Mouse (Mus musculus): ENCODE results near the gene Kras.

Gene Kras

DNA sequence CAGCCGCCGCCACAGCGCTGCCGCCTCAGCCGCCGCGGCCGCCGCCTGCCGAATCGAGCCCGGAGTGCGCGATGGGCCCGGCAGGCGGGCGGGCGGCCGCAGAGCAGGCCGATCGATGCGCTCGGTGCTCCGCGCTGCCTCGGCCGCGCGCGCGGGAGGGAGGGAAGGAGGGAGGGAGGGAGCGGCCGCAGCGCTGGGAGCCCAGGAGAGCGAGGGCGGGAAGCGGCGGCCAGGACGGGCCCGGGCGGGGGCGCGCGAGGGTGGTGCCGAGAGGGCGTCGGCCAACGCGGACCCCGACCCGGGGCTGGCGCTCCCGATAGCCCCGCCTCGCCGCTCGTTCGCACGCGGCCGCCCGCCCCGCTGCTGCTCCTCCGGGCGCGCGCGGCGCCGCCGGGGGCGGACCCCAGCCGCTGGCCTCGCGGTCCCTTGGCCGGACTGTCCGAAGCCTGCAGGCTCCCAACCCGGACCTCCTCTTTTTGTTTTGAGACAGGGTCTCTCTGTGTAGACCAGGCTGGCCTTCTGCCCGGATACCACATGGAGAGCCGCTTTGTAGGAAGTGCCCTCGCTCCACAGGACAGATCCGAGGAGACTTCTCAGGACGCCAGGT is at the start of gene Kras:
Kras (minus strand) TSS at position 55 of the 607 bp plus-strand sequence.
- DNase-seq, result peak; percentile 88

DNA sequence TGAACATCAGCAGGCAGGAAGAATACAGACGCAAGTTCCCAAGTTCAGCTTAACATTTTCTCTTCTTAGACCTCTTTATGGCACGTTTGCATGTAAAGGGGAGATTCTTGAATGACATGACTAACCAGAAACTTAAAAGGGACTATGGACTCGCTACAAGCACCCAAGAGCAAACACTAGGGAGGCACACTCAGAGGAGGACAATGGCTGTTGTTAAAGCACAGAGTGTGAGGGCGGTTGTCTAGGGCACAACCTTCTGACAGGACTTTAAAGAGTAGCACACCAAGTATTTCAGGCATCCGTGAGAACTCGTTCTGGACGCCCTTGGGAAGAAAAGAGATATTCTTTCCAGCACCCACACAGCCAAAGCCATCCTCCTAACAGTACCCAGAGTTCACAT is 47.6 kb upstream of the Kras start:
- no peak for DNase-seq

DNA sequence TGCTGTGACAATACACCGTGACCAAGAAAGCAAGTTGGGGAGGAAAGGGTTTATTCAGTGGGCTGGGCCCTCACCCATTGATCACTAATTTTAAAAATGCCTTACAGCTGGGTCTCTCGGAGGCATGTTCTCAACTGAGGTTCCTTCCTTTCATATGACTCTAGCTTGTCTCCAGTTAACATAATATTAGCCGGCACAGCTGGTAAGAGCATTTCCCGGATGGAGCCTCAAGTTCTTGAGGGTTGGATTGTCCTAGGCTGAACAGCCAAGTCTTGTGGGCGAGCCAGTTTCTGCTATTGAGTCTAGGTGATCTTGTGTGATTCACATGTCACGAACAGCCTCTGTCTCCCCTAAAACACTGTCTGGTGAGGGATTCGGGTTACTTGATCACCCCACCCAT is 46.9 kb upstream of the Kras start:
- DNase-seq, result no peak

DNA sequence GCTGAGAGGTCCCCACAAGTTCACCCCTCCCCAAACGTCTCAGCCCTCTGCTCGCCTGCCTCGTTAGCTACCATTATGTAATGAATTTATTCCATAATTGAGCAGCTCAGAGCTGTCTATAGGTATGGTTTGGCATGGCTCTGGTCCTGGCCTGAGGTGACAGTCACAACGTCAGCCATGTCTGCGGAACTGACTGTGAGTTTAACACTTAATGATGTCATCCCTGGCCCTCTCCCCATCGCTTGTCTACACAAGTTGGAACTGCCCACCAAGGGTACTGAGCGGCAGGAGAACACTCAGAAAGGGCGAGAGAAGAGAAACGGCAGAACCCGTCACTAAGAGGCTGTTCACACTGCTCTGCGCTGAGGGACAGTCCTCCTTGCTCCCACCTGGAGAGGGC is 45.1 kb upstream of the Kras start:
- no peak for DNase-seq

DNA sequence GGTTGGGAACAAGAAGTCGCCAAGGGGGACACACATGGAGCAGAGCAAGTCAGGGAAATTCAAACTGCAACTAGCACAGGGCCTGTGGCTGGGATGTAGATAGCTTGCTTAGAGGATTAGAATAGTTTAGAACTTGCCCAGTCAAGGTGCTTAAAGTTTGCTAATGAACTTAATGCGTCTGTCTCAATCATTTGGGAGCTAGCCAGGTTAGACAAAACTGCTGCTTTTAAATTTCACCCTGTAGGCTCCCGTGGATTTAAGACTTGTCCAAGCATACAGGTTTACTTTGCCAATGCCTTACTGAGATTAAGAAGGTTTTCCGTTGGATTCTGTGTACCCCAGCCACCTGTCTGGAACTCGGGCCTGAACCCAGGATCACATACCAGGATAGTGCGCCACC is 43.1 kb upstream of the Kras start:
- no peak for DNase-seq

DNA sequence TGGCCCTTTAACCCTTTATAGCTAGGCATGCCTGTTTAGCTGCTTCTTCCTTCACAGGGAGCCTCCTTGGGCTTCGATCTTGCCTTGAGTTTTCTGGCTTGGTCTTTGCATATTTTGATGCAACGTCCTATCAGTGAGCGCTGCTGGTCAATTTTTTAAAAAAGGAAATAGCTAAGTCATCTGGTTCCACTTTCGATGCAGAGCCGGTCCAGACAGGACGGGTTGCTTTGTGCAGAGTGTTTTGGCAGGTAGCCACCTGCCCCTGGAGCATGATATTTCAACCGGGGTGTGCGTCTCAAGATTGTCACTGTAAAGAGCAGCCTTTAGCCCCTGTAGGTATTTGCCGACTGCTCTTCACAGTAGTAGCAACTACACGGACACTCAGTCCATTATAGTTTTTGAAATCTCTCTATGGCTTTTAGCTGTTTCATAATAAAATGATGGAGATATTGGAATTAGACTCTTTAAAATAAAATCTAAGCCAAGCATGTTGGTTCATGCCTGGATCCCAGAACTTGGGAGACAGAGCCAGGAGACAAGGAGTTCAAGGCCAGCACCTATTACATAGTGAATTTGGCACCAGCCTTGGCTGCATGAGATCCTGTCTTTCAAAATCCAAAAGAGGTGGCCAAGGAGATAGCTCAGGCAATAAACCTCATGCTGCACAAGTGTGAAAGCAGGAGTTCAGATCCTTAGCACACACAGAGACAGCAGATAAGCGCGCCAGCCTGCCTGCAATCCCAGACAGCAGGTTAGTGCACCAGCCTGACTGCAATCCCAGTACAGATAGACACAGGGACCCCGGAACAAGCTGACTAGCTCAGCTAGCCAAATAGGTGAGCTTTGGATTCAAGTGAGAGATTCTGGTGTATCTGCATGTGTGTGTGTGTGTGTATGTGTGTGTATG is 41.6 kb upstream of the Kras start:
- DNase-seq, result no peak

DNA sequence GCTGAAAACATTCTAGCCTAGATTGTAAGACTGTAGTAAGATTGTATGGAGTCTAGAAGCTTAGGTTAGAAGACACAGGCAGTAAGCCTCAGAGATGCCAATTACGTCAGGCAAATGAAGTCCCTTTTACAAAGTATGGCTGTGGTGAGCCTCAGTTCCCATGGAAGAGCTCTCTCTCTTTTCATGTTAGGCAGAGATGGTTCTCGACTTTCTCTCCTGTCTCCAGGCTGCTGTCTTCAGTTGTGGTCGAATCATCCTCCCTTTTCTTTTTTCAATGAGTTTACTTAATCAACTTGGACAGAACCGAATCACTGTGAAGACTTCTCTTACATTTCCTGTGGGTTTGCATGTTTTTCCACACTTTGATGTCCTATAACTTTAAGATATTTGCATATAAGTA is 35.6 kb upstream of the Kras start:
- no peak for DNase-seq

DNA sequence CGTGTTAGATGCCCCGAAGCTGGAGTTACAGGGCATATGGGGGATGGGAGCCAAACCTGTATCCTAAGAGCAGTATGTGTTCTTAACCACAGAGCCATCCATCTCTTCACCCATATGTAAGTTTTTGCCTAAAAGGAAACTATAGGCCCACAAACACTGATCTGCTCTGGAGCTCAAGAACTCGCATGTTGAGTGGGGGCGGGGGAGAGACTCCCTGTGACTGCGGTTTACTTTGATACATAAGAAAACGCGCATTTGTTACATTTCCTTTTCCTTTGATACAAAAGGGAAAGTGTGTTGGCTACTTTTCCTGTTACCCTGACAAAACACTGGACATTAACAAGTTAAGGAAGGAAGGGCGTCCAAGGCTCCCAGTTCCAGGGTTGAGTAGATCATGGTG is 34.2 kb upstream of the Kras start:
- no peak for DNase-seq

DNA sequence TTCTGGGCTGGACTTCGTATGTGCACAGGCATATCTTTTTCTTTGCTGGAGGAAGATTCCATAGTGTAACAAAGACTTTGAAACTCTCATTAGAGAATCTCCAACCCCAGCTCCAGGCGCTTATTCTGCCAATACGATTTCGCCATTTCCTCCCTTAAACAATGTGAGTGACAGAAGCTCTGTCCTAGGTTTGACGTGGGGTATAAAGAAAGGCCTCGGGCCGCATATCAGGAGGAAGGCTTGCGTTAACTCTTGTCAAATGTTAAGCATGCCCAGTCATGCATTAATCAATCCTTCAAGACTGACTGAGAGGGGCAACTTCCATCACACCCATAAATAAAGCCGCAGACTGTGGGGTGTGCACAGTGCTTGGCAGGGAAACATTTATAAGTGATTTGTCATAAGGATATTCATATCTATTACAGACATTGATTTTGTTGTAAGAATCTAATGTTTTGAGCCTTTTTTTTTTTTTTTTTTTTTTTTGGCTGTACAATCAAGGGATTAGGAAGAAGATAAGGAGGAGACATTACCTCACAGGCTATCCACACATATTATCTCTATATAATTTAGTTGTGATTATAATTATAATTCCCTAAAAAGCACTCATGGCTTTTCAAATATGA is 27.2 kb upstream of the Kras start:
- no peak for DNase-seq

DNA sequence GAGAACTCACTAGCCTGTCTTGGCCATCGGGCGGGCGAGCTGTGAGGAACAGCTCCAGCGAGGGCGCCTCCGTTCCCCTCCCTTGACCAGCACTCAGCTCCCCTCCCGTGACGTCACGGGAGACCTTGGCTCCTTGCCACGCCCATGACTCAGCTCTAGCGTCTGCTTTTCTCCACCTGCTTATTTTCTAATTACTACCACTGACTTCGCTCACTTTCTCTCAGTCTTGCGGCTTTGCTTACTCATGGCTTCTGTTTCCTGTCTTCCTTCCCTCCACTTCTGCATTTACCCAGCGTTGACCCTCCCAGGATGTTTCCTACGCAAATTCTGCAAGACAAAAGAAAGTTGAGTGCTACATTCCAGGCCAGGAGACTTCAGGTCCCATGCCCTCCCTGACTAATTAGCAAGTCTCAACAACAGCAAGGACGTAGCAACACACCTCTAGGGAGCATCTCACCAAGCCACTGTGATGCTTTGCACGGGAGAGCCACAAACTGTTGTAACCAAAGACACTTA is 26.3 kb upstream of the Kras start:
- peak; percentile 30 for DNase-seq

DNA sequence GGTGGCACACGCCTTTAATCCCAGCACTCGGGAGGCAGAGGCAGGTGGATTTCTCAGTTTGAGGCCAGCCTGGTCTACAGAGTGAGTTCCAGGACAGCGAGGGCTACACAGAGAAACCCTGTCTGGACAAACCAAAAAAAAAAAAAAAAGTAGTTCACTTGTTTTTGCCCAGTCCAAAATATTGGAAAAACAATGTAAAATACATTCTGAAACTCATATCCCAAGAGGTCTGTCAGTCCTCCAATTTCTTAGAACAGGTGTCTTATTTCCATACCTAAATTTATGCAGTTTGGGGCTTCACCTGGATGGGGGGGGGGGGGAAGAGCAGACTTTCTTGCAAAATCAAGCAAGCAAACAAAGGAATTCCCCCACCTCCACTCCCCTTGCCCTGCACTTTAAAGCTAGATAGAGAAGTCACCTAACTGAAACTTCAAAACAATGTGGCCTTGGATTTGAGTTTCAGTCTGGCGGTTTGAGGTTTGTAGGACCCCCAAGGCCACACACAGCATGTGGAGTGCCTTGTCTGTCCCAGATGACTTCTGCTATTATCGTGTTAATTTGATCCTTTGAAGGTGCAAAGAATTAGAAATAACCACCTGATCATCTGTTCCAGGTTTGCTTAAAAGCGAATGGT is 25.7 kb upstream of the Kras start:
- DNase-seq, result no peak

DNA sequence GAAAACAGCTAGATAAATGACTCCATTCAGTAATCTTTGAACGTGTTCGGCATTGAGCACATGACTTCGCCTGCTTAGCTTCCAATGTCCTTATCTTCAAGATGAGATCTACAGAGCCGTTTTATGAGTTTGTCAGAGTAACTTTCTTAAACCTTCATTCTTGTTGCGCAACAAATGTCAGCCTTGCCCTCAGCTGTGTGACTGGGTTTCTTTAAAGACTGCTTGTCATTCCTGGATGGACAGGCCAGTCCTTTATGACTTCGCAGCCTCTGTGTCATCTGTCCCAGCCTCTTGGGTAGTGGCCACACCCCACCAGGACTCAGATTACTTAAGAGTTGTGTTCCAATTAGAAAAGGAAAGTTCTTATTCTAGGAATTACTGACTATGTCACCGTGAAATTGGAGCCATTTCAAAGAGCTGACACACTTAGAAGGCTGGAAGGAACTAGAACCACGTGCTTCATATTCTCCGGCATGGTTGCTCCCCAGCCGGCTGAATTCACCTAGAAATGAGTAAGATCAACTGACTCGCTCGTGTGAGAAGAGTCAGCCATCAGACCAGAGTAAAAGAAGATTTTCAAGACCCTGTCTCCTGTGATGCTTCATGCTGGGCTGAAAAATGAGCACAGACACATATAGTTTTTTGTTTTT is 24.1 kb upstream of the Kras start:
- no peak for DNase-seq

DNA sequence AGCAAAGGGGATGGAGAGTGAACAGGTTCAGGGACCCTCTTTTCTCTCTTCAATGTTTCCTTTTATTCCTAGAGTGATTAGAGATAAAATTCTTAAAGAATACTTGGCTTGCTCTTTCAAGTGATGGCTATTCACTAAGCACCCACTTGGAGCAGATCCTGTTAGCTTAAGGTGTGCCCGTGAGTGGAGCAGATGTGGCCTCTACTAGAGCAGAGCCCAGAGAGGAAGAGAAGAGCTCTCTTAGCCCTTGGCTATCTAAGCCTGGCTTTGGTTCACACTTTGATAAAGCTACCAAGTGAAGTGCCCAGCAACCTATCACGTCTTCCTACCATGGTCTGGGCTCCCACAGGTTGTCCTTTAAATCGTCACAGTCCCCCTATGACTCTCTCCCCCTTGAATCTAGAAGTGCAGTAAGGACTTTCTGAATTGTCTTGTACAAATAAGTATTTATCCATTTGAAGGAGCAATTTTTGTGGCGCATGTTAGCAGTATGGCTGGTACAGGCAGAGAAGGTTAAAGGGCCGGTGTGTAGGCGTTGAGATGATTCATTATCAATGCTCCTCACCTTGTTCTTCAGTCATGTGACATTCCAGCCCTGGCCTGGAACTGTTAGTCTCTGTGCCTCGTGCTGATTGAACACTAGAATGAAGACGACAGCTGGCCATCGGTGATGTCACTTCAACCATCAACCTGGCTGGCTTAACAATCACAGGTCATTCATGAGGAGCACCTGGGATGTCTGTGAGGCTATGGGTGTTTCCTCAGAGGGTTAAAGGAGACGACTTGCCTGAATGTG is 22.3 kb upstream of the Kras start:
- DNase-seq, result no peak

DNA sequence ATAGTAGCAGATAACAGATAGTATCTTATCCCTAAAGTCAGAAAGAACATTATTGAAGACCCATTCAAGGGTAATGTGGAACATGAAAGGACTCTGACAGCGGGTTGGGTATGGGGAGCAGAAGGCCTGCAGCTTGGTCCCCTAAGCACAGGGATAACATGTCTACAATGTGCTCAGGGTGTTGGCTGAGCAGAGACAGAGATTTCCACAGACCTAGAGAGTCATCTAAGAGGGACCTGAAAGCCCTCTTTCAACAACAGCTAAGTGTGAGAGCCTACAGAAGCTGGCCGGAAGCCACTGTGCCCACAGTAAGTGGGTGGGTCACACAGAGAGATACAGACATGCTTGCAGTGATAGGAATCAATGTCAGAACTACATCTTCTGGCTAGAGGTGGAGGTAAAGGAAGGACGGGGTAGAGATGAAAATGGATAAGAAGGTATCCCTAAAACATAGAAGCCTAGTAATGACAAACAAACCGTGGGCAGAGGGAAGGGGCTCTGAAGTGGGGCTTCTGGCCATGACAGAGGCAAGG is 19.3 kb upstream of the Kras start:
- no peak for DNase-seq

DNA sequence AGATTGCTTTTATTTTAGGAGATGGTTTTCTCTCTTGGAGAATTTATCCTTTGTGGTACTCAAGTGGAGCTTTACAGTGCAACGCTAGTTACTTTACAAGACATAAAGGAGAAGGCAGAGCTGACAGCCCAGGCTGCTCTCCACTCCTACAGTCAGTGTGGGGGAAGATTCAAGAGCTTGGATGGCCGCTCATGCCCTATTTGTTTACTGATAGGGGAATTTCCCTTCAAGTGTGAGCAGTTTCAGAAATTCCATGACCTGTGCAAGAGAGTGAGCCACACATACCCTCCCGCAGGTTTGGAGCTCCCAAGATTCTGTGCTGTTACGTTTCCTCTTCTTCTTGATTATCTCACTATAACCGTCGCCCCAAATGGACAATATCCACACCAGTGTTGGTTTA is 17.7 kb upstream of the Kras start:
- no peak for DNase-seq

DNA sequence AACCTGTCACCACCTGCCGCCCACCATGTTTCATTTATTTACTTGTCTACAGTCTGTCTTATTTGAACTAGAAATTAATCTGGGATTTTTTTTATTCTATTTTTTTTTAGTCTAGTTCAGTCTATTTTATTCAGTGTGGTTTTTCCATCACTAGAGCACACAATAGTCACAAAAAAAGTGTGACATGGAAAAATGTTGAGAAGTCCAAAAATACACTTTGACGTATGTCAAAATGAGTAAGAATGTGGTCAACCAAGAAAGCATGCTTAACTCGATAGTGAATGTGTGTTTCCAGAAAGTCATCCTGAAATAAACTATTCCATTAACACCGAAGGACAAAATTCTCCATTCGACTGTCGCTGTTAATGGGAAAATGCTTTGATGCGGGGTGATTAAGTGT is 12.3 kb upstream of the Kras start:
- DNase-seq, result no peak

DNA sequence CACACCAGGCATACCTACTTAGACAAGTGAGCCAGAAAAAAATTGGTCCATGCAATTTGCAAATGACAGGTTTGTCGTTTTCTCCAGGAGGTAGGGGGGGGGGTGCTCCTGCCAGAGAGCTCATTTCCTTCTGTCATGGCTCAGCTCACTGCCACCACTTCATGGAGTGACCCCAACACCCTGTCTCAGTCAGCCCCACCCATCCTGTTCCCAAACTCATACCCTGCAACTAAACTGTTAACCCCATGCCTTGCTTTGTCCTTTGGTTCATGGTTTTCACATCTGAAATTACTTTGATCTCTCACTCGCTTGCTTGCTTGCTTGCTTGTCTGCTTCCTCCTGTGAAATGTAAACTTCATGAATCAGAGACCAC is 6.6 kb upstream of the Kras start:
- DNase-seq, result no peak

DNA sequence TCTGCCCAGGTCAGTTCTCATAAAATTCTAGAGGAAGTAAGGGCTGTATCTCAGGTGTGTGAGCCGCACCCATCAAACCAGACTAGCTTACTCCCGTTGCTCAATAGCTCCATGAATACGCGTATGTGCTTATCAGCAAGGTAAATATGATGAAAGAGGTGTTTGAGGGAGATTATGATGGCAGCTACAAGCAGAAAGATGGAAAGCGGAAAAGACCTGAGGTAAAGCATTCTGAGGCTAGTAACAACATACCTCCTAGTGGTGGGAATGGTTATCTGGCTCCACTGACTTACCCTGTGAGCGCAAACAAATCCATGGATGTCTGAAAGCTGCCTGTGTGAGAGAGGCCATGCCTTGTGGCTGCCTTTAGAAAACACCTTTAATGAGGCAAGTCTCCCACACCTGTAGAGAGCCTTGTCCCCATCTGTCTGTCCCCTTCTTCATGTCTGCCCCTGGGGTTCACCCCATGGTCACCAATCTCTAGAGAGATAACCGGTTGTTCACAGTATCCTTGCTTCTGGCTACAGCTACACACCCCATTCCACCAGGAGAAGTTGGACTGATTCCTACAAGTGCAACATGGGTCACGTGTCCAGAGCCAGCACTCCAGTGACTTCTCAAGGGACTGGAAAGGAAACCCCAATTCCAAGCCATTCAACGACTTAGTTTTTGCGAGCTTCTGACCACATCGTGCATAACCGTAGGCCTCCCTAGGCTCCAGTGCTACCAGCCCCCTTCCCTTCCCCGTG is 6.1 kb upstream of the Kras start:
- DNase-seq, result no peak

DNA sequence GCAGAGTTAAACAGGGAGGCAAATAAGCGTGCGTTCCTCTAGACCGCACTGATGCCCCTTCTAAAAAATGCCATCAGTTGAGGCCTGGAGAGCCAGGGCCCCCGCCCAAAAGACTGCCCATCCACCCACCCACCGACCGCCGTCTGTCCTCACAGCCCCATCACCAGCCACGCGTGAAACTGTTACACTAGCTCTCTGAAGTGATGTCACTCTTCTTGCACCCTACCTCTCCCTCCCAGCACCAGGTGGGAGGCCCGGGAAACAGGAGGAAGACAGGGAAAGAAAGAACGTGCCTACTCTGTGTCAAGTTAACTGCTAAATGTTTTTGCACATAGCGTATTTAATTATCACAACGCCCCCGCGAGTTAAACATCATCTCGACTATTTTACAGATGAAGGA is 781 bp upstream of the Kras start:
- DNase-seq, result no peak

DNA sequence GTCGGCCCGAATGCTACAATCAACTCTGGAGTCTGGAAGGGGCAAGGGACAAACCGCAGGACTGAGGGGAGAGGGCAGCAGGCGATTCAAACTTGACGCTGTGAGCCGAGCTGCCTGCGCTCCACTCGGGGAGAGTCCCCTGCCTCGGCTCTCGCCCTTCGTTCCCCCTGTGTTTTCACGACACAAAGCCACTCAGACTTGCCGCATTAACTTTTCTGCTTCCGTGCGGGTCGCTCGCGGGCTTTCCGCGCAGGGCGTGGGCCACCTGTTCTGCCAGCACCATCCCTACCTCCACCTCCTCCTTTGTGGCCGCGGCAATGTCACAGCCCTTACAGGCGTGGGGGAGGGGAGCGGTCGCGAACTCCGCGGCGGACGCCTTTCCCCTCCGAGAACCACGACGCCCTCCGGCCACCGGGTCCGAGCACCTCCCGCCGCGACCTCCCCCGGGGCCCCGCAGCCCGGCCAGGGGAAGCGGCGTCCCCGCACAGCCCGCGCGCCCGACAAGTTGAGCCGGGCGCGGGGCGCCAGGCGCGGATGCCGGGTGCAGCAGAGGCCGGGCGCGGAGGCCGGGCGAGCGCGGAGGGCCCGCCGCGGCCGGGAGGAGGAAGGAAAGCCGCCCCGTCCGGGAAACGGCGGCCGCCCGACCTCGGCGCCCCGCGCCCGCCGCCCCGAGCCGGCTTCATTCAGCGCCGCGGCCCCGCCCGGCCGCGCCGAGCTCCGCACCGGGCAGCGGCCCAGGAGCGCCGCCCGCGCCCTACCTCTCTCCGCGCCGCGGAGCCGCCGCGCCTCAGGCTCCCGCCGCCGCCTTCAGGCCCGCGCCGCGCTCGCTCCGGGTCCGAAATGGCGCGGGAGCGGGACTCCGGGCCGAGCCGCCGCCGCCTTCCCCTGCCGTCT is 501 bp downstream of the Kras start:
- DNase-seq, result peak; percentile 62

Measured in cerebellum, adult 11 months (tissue).